Mouse (Mus musculus) intestine, embryonic 16.5 days (tissue): ENCODE measurements at regions not wholly inside any gene's neighbourhood (a gene's known extent, or its start where the extent isn't known, plus 50 kb on each side); places are given as distances from the start of the nearest gene placed in this dataset.

ENCODE experiments used
- ATAC-seq: fragments of 200-750 bp; cut with Nextera tagmentation; 2 replicates; pipeline ENCODE4 v1.8.0; 2017; ENCODE audit warnings: moderate TSS enrichment, moderate library complexity
- H3K27ac ChIP-seq: fragments of 300-500 bp; sonication (generic); 2 replicates; pipeline ENCODE4 v1.5.1; 2014; ENCODE audit warnings: mild to moderate bottlenecking, low read length
- H3K27me3 ChIP-seq: fragments of 300-500 bp; sonication (generic); replicated peaks from 2 replicates; pipeline ENCODE4 v1.6.1; 2014; ENCODE audit warnings: low read length, control low read depth, mixed read lengths; ENCODE audit not compliant: control insufficient read depth, insufficient read depth
- H3K36me3 ChIP-seq: fragments of 300-500 bp; sonication (generic); 2 replicates; pipeline ENCODE4 v1.6.1; 2014; ENCODE audit warnings: low read length, control low read depth; ENCODE audit not compliant: control insufficient read depth, insufficient read depth
- H3K4me1 ChIP-seq: fragments of 300-500 bp; sonication (generic); 2 replicates; pipeline ENCODE4 v1.6.1; 2014; ENCODE audit warnings: low read length, control low read depth, mixed read lengths; ENCODE audit not compliant: control insufficient read depth, insufficient read depth
- H3K4me2 ChIP-seq: fragments of 300-500 bp; sonication (generic); 2 replicates; pipeline ENCODE4 v1.6.1; 2014; ENCODE audit warnings: low read depth, low read length, control low read depth
- H3K4me3 ChIP-seq: fragments of 300-500 bp; sonication (generic); 2 replicates; pipeline ENCODE4 v1.5.1; 2014; ENCODE audit warnings: mild to moderate bottlenecking, low read length
- H3K9ac ChIP-seq: fragments of 300-500 bp; sonication (generic); 2 replicates; pipeline ENCODE4 v1.6.1; 2014; ENCODE audit warnings: low read depth, low read length
- H3K9me3 ChIP-seq: fragments of 300-500 bp; sonication (generic); 2 replicates; pipeline ENCODE4 v1.6.1; 2016; ENCODE audit warnings: low read length, control low read depth; ENCODE audit not compliant: control insufficient read depth
- WGBS: fragments of 180-500 bp; shearing (Covaris S2); extraction: QIAGEN DNeasy Blood & Tissue Kit; methylation state at CpG from one replicate; pipeline ENCODE4 v1.1.7; 2014; 5-methylcytosine and 5-hydroxymethylcytosine counted together

- no peaks in the 10 kb centered on the region for H3K27me3 ChIP-seq
- no peak overlapping the region for H3K9ac ChIP-seq
- ATAC-seq = 0 out of 2 replicates have a peak, but pooled peaks have one; percentile 38
- no peaks in the 10 kb centered on the region for H3K9me3 ChIP-seq
- H3K36me3 ChIP-seq = no peaks in the 10 kb centered on the region
- no peak overlapping the region for H3K27ac ChIP-seq
- H3K4me3 ChIP-seq = no peak overlapping the region
- H3K4me1 ChIP-seq = peaks cover 2% of the 10 kb centered on the region; the same call in 1 of the 2 replicates
- no peak overlapping the region; the same call in 1 of the 2 replicates for H3K4me2 ChIP-seq
- 17% methylated on average over 13 of the region's 13 CpGs for WGBS
Observed at GRCm38 (mm10) chr15:96135250-96135731, 152.0 kb upstream of the Arid2 start.

- H3K4me1 ChIP-seq = peaks cover 2% of the 10 kb centered on the region; the same call in 1 of the 2 replicates
- no peak overlapping the region; the same call in 1 of the 2 replicates for H3K4me2 ChIP-seq
- no peak overlapping the region for H3K27ac ChIP-seq
- no peaks in the 10 kb centered on the region for H3K36me3 ChIP-seq
- no peaks in the 10 kb centered on the region for H3K27me3 ChIP-seq
- ATAC-seq = no peak
- no peaks in the 10 kb centered on the region for H3K9me3 ChIP-seq
- no peak overlapping the region for H3K4me3 ChIP-seq
- no peak overlapping the region for H3K9ac ChIP-seq
- WGBS = 29% methylated on average over 6 of the region's 6 CpGs
Observed at GRCm38 (mm10) chr15:96135816-96136215, 151.5 kb upstream of the Arid2 start.

- ATAC-seq = no peak
- Histone ChIP-seq H3K4me3 (no peak overlapping the region), H3K36me3 (no peaks in the 10 kb centered on the region), H3K27ac (no peak overlapping the region), H3K9ac (no peak overlapping the region), H3K4me2 (no peak overlapping the region), H3K4me1 (peaks cover 2% of the 10 kb centered on the region; the same call in 1 of the 2 replicates), H3K27me3 (no peaks in the 10 kb centered on the region), H3K9me3 (no peaks in the 10 kb centered on the region)
- WGBS = 84% methylated on average over 17 of the region's 17 CpGs
Observed at GRCm38 (mm10) chr15:96137534-96137933, 149.8 kb upstream of the Arid2 start.

GRCm38 (mm10) chr15:96137945-96138344 lies 149.4 kb upstream of the Arid2 start:
- Histone ChIP-seq H3K9me3 (no peaks in the 10 kb centered on the region), H3K4me2 (no peak overlapping the region), H3K36me3 (no peaks in the 10 kb centered on the region), H3K27ac (no peak overlapping the region), H3K4me1 (peaks cover 2% of the 10 kb centered on the region; the same call in 1 of the 2 replicates), H3K27me3 (no peaks in the 10 kb centered on the region), H3K9ac (no peak overlapping the region), H3K4me3 (no peak overlapping the region)
- WGBS = 89% methylated on average over 3 of the region's 3 CpGs
- no peak for ATAC-seq

- Histone ChIP-seq H3K4me3 (no peak overlapping the region), H3K27ac (no peak overlapping the region), H3K9me3 (no peaks in the 10 kb centered on the region), H3K4me2 (no peak overlapping the region), H3K9ac (no peak overlapping the region), H3K27me3 (no peaks in the 10 kb centered on the region), H3K4me1 (no peaks in the 10 kb centered on the region), H3K36me3 (no peaks in the 10 kb centered on the region)
- 61% methylated on average over 6 of the region's 6 CpGs for WGBS
- no peak for ATAC-seq
Observed at GRCm38 (mm10) chr15:96153489-96153888, 133.8 kb upstream of the Arid2 start.

- Histone ChIP-seq H3K36me3 (no peaks in the 10 kb centered on the region), H3K4me3 (no peak overlapping the region), H3K4me2 (no peak overlapping the region), H3K9me3 (no peaks in the 10 kb centered on the region), H3K9ac (no peak overlapping the region), H3K27me3 (no peaks in the 10 kb centered on the region), H3K4me1 (no peaks in the 10 kb centered on the region), H3K27ac (no peak overlapping the region)
- 86% methylated on average over 4 of the region's 4 CpGs for WGBS
- no peak for ATAC-seq
Observed at GRCm38 (mm10) chr15:96158321-96158720, 129.0 kb upstream of the Arid2 start.

- H3K27me3 ChIP-seq = no peaks in the 10 kb centered on the region; the same call in 1 of the 2 replicates
- no peak overlapping the region for H3K9ac ChIP-seq
- H3K9me3 ChIP-seq = no peaks in the 10 kb centered on the region
- no peak for ATAC-seq
- no peak overlapping the region for H3K27ac ChIP-seq
- H3K4me1 ChIP-seq = no peaks in the 10 kb centered on the region
- H3K36me3 ChIP-seq = no peaks in the 10 kb centered on the region
- no peak overlapping the region for H3K4me2 ChIP-seq
- 60% methylated on average over 13 of the region's 13 CpGs for WGBS
- H3K4me3 ChIP-seq = no peak overlapping the region
Observed at GRCm38 (mm10) chr15:96164771-96165431, 122.4 kb upstream of the Arid2 start.

GRCm38 (mm10) chr15:96167256-96167655 lies 120.1 kb upstream of the Arid2 start:
- 81% methylated on average over 9 of the region's 9 CpGs for WGBS
- H3K4me1 ChIP-seq = no peaks in the 10 kb centered on the region
- ATAC-seq = no peak

GRCm38 (mm10) chr15:96169726-96170467 lies 117.4 kb upstream of the Arid2 start:
- Histone ChIP-seq H3K9ac (peak overlapping the region; percentile 20; the same call in 1 of the 2 replicates), H3K27me3 (no peaks in the 10 kb centered on the region; the same call in 1 of the 2 replicates), H3K4me2 (peak overlapping the region; percentile 23), H3K4me1 (no peaks in the 10 kb centered on the region), H3K4me3 (no peak overlapping the region), H3K9me3 (no peaks in the 10 kb centered on the region), H3K27ac (no peak overlapping the region), H3K36me3 (no peaks in the 10 kb centered on the region)
- ATAC-seq = no peak
- WGBS = 20% methylated on average over 15 of the region's 15 CpGs

More at GRCm38 (mm10) chr15:96167256-96167655, 120.1 kb upstream of the Arid2 start:
- H3K36me3 ChIP-seq = no peaks in the 10 kb centered on the region
- no peak overlapping the region for H3K4me3 ChIP-seq
- no peaks in the 10 kb centered on the region for H3K9me3 ChIP-seq
- H3K9ac ChIP-seq = no peak overlapping the region
- no peak overlapping the region for H3K27ac ChIP-seq
- no peak overlapping the region for H3K4me2 ChIP-seq
- H3K27me3 ChIP-seq = no peaks in the 10 kb centered on the region; the same call in 1 of the 2 replicates
